Mouse (Mus musculus) megakaryocyte, embryonic 14.5 days (primary cell): Measurements from ENCODE around the gene Zdhhc9.

Source experiments
- FLI1 ChIP-seq: IDR thresholded peaks from 2 replicates; pipeline ENCODE4 v1.6.1; 2012; ENCODE audit warnings: low read length, inconsistent platforms, mixed read lengths
- GATA1 ChIP-seq: IDR thresholded peaks from 3 replicates; pipeline ENCODE4 v1.6.1; 2012; ENCODE audit warnings: mixed read lengths, low read length, inconsistent platforms, borderline replicate concordance

- TF ChIP-seq GATA1, result no peak
- no peak for TF ChIP-seq FLI1
Observed at GRCm38 (mm10) chrX:48157396-48157795, 51.3 kb downstream of the Zdhhc9 start.
